Mouse (Mus musculus) MEL (cell line): ENCODE results near the gene Ablim1.

Source experiments
- CTCF ChIP-seq, 3 experiments: IDR thresholded peaks in 2 of 3; conservative IDR thresholded peaks in 1 of 3; 2 replicates each; pipeline ENCODE4 v1.5.1; 2011 to 2012; ENCODE audit warnings: low read length in 3 of 3, low read depth in 2 of 3, mild to moderate bottlenecking in 2 of 3, improper control_type of control experiment in 1 of 3, inconsistent platforms in 1 of 3, mixed read lengths in 1 of 3, moderate library complexity in 1 of 3; ENCODE audit not compliant: control insufficient read depth in 1 of 3, insufficient read depth in 1 of 3, poor library complexity in 1 of 3, severe bottlenecking in 1 of 3
- MAZ ChIP-seq: IDR thresholded peaks from 2 replicates; pipeline ENCODE4 v1.6.1; 2012; ENCODE audit warnings: low read depth, mild to moderate bottlenecking, inconsistent platforms, low read length, improper control_type of control experiment
- NRF1 ChIP-seq: IDR thresholded peaks from 2 replicates; pipeline ENCODE4 v1.6.1; 2014; ENCODE audit warnings: low read depth, mild to moderate bottlenecking, inconsistent platforms, low read length, improper control_type of control experiment, moderate library complexity; ENCODE audit not compliant: poor library complexity, insufficient read depth, severe bottlenecking
- POLR2A ChIP-seq, 2 experiments: IDR thresholded peaks; 2 replicates each; pipeline ENCODE4 v1.6.1; 2011 to 2012; ENCODE audit warnings: low read length in 2 of 2, mild to moderate bottlenecking in 2 of 2, control low read depth in 1 of 2, improper control_type of control experiment in 1 of 2, low read depth in 1 of 2, moderate library complexity in 1 of 2; ENCODE audit not compliant: control insufficient read depth in 1 of 2, insufficient read depth in 1 of 2, poor library complexity in 1 of 2
- RCOR1 ChIP-seq: IDR thresholded peaks from 2 replicates; pipeline ENCODE4 v1.6.1; 2012; ENCODE audit warnings: low read depth, mild to moderate bottlenecking, inconsistent platforms, low read length, improper control_type of control experiment

DNA sequence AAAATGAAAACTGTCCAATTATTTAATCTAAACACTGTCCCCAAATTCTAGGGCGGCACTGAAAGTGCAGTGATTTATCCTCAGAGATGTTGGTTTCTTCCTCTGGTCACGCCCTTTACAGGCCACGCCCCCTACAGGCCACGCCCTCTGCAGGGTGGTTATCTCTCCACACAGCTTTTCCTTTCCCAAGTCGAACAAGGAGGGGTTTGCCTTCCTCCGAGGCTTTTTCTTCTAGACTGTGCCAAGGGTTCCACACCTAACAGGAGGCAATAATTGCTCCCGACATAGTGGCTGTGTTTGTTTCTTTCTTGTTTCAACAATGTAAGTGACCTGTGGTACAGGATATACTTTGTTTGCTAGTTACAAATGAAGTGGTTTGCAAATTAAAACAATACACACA, 21.0 kb downstream of the Ablim1 start:
- TF ChIP-seq POLR2A (IDR thresholded peaks at IDR 0.05; ENCODE audit: control insufficient read depth in 1 of 2, insufficient read depth in 1 of 2, low read depth in 1 of 2, low read length in 2 of 2, poor library complexity in 1 of 2) = no peak
- TF ChIP-seq MAZ = no peak
- TF ChIP-seq CTCF (IDR thresholded peaks at IDR 0.05 in 2 of 3, conservative IDR thresholded peaks at IDR 0.05 in 1 of 3; ENCODE audit: control insufficient read depth in 1 of 3, insufficient read depth in 1 of 3, low read depth in 2 of 3, low read length in 3 of 3, poor library complexity in 1 of 3, severe bottlenecking in 1 of 3) = no peak
- TF ChIP-seq RCOR1 = peak; percentile 65
- TF ChIP-seq NRF1 = no peak
